Mouse (Mus musculus) thymus, adult 2 months (tissue): ENCODE measurements at regions not wholly inside any gene's neighbourhood (a gene's known extent, or its start where the extent isn't known, plus 50 kb on each side); places are given as distances from the start of the nearest gene placed in this dataset.

ENCODE experiments used
- DNase-seq: peaks from one replicate; pipeline ENCODE4 v3.0.0; 2021
- H3K27ac ChIP-seq: fragments of 200-500 bp; 2 replicates; pipeline ENCODE4 v1.5.1; 2012; ENCODE audit warnings: low read length, control low read depth; ENCODE audit not compliant: control insufficient read depth, insufficient read depth
- H3K27me3 ChIP-seq: fragments of 200-500 bp; 2 replicates; pipeline ENCODE4 v1.6.1; 2012; ENCODE audit warnings: mild to moderate bottlenecking, low read length, moderate library complexity, mixed read lengths; ENCODE audit not compliant: control insufficient read depth, insufficient read depth
- H3K36me3 ChIP-seq: fragments of 200-500 bp; 2 replicates; pipeline ENCODE4 v1.6.1; 2012; ENCODE audit warnings: mild to moderate bottlenecking, low read length, moderate library complexity; ENCODE audit not compliant: control insufficient read depth, insufficient read depth
- H3K4me1 ChIP-seq: fragments of 200-500 bp; replicated peaks from 2 replicates; pipeline ENCODE4 v1.6.1; 2012; ENCODE audit warnings: low read length; ENCODE audit not compliant: control insufficient read depth, insufficient read depth
- H3K4me3 ChIP-seq: fragments of 200-500 bp; 2 replicates; pipeline ENCODE4 v1.5.1; 2012; ENCODE audit warnings: mild to moderate bottlenecking, low read length, control low read depth, moderate library complexity; ENCODE audit not compliant: control insufficient read depth, insufficient read depth
- CTCF ChIP-seq: fragments of 200-500 bp; IDR thresholded peaks from 2 replicates; pipeline ENCODE4 v1.5.1; 2012; ENCODE audit warnings: mild to moderate bottlenecking, control low read depth, low read length, moderate library complexity, borderline replicate concordance; ENCODE audit not compliant: control insufficient read depth, poor library complexity, insufficient read depth; ENCODE audit errors: extremely low read depth
- POLR2A ChIP-seq: fragments of 200-500 bp; IDR thresholded peaks from 2 replicates; pipeline ENCODE4 v1.6.1; 2012; ENCODE audit warnings: mild to moderate bottlenecking, low read length, control low read depth, moderate library complexity; ENCODE audit not compliant: control insufficient read depth, poor library complexity, insufficient read depth; ENCODE audit errors: extremely low read depth
- WGBS: fragments of 180-500 bp; shearing (Covaris S2); methylation state at CpG from one replicate; pipeline ENCODE4 v1.1.7; 2018; 5-methylcytosine and 5-hydroxymethylcytosine counted together

DNA sequence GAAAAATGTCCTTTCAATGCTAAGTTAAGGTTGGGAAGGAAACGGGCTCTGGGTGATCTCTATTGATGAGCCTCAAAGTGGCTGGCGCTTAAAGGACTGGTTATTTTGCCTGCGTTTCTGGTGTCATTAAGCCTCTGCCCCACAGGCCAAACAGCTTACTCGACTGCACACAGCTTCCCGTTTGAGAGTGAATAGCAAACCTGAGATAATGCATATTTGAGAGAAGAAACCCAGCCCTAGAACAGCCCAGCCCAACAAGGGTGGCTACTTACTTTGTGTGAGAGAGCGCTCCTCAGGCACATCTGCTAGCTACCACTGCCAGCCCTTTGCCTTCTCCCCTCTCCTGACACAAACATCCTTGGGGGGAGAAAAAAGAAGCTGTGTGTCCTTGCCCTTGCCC lies 201.7 kb downstream of the Grb14 start:
- H3K36me3 ChIP-seq: no peaks in the 10 kb centered on the region
- 74% methylated on average over 6 of the region's 6 CpGs for WGBS
- no peak for DNase-seq
- TF ChIP-seq POLR2A: no peak
- no peak for TF ChIP-seq CTCF
- no peak overlapping the region for H3K4me3 ChIP-seq
- H3K4me1 ChIP-seq: no peaks in the 10 kb centered on the region
- H3K27me3 ChIP-seq: no peaks in the 10 kb centered on the region
- no peak overlapping the region for H3K27ac ChIP-seq

DNA sequence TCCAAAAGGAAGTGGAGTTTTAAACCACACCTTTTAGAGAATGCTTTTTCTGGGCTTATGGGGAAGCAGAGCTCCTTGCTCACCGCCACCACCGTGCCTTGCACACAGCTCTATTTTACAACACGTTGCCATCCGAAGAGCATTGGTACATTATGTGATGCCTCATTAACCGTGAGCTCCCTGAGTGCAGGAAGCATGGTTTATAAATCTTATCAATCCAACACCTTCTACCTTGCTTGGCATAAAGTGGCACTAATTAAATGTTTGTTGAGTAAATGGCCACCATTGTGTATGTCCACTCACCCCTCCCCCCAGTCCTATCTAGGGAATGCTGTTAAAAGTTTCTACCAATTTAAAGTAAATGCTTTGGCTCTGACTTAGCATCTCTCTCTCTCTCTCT lies 206.6 kb downstream of the Grb14 start:
- WGBS: 92% methylated on average over 5 of the region's 5 CpGs
- TF ChIP-seq CTCF (no peak), POLR2A (no peak)
- no peaks in the 10 kb centered on the region for H3K36me3 ChIP-seq
- no peak for DNase-seq
- no peaks in the 10 kb centered on the region for H3K27me3 ChIP-seq
- H3K27ac ChIP-seq: no peak overlapping the region
- no peak overlapping the region for H3K4me3 ChIP-seq
- no peaks in the 10 kb centered on the region for H3K4me1 ChIP-seq
